Mouse (Mus musculus) lung, embryonic 16.5 days (tissue): ENCODE results near the gene Efcc1. TPM values are rescaled to one million over a fixed set of nuclear protein-coding genes. Genes with fewer than 3 reads are reported as not detected.
A peak's percentile ranks its signal among the peaks of the same experiment; 100 is the strongest.

Experiments used
- ATAC-seq: fragments of 200-750 bp; cut with Nextera tagmentation; 2 replicates; pipeline ENCODE4 v1.8.0; 2017; ENCODE audit warnings: low read depth, mild to moderate bottlenecking, moderate library complexity
- H3K27ac ChIP-seq: fragments of 300-500 bp; sonication (generic); 2 replicates; pipeline ENCODE4 v1.5.1; 2014; ENCODE audit warnings: mild to moderate bottlenecking, control low read depth, low read length
- H3K27me3 ChIP-seq: fragments of 300-500 bp; sonication (generic); 2 replicates; pipeline ENCODE4 v1.6.1; 2014; ENCODE audit warnings: low read depth, low read length, mixed read lengths; ENCODE audit not compliant: control insufficient read depth, insufficient read depth
- H3K36me3 ChIP-seq: fragments of 300-500 bp; sonication (generic); 2 replicates; pipeline ENCODE4 v1.6.1; 2014; ENCODE audit warnings: low read length; ENCODE audit not compliant: control insufficient read depth, insufficient read depth
- H3K4me1 ChIP-seq: fragments of 300-500 bp; sonication (generic); replicated peaks from 2 replicates; pipeline ENCODE4 v1.6.1; 2014; ENCODE audit warnings: low read length, mixed read lengths; ENCODE audit not compliant: control insufficient read depth, insufficient read depth
- H3K4me2 ChIP-seq: fragments of 300-500 bp; sonication (generic); 2 replicates; pipeline ENCODE4 v1.6.1; 2014; ENCODE audit warnings: low read depth, low read length, control low read depth
- H3K4me3 ChIP-seq: fragments of 300-500 bp; sonication (generic); 2 replicates; pipeline ENCODE4 v1.5.1; 2014; ENCODE audit warnings: mild to moderate bottlenecking, low read length, control low read depth
- H3K9ac ChIP-seq: fragments of 300-500 bp; sonication (generic); 2 replicates; pipeline ENCODE4 v1.6.1; 2014; ENCODE audit warnings: low read length, control low read depth
- H3K9me3 ChIP-seq: fragments of 300-500 bp; sonication (generic); 2 replicates; pipeline ENCODE4 v1.6.1; 2016; ENCODE audit warnings: low read length; ENCODE audit not compliant: control insufficient read depth
- WGBS: fragments of 180-500 bp; shearing (Covaris S2); extraction: QIAGEN DNeasy Blood & Tissue Kit; methylation state at CpG from one replicate; pipeline ENCODE4 v1.1.7; 2014; 5-methylcytosine and 5-hydroxymethylcytosine counted together
- polyA plus RNA-seq: library from polyadenylated mRNA; unstranded; fragments of >200 nt; fragmentation: Nextera tagmentation; extraction: Ambion mirVana; gene quantifications from 2 replicates; pipeline ENCODE4 v1.2.1, GENCODE M21; 2015

Efcc1 gene
- polyA plus RNA-seq, 1 experiment from 2014 or later, result 4.5 TPM

GRCm38 (mm10) chr6:87780546-87781301 is 50.1 kb downstream of the Efcc1 start:
- Histone ChIP-seq H3K4me3 (no peak overlapping the region), H3K27me3 (no peaks in the 10 kb centered on the region), H3K27ac (no peak overlapping the region), H3K4me2 (no peak overlapping the region), H3K4me1 (peaks cover 2% of the 10 kb centered on the region; the same call in 1 of the 2 replicates), H3K36me3 (no peaks in the 10 kb centered on the region), H3K9me3 (no peaks in the 10 kb centered on the region), H3K9ac (no peak overlapping the region)
- 71% methylated on average over 10 of the region's 10 CpGs for WGBS
- no peak for ATAC-seq

GRCm38 (mm10) chr6:87784033-87784432 is 53.4 kb downstream of the Efcc1 start:
- H3K9ac ChIP-seq, result no peak overlapping the region
- H3K36me3 ChIP-seq, result no peaks in the 10 kb centered on the region
- no peak overlapping the region for H3K4me3 ChIP-seq
- H3K27me3 ChIP-seq, result no peaks in the 10 kb centered on the region
- WGBS, result 38% methylated on average over 8 of the region's 8 CpGs
- peaks cover 5% of the 10 kb centered on the region; the same call in 1 of the 2 replicates for H3K4me1 ChIP-seq
- H3K4me2 ChIP-seq, result no peak overlapping the region
- ATAC-seq, result no peak
- H3K27ac ChIP-seq, result no peak overlapping the region
- H3K9me3 ChIP-seq, result no peaks in the 10 kb centered on the region

- no peak for ATAC-seq
- WGBS, result 76% methylated on average over 5 of the region's 5 CpGs
- no peaks in the 10 kb centered on the region for H3K9me3 ChIP-seq
- no peak overlapping the region for H3K4me2 ChIP-seq
- H3K4me3 ChIP-seq, result no peak overlapping the region
- H3K36me3 ChIP-seq, result no peaks in the 10 kb centered on the region
- no peaks in the 10 kb centered on the region for H3K27me3 ChIP-seq
- H3K9ac ChIP-seq, result no peak overlapping the region
- H3K4me1 ChIP-seq, result peaks cover 12% of the 10 kb centered on the region
- no peak overlapping the region for H3K27ac ChIP-seq
These were observed 56.0 kb downstream of the Efcc1 start for GRCm38 (mm10) chr6:87786621-87787020.

GRCm38 (mm10) chr6:87787108-87787890 is 56.6 kb downstream of the Efcc1 start:
- peaks cover 4% of the 10 kb centered on the region for H3K36me3 ChIP-seq
- WGBS, result 83% methylated on average over 6 of the region's 6 CpGs
- H3K27me3 ChIP-seq, result no peaks in the 10 kb centered on the region
- no peaks in the 10 kb centered on the region for H3K9me3 ChIP-seq
- peaks cover 12% of the 10 kb centered on the region for H3K4me1 ChIP-seq
- no peak overlapping the region for H3K9ac ChIP-seq
- no peak for ATAC-seq
- H3K27ac ChIP-seq, result no peak overlapping the region
- H3K4me2 ChIP-seq, result no peak overlapping the region
- no peak overlapping the region for H3K4me3 ChIP-seq

GRCm38 (mm10) chr6:87788266-87788895 is 57.7 kb downstream of the Efcc1 start:
- no peak overlapping the region for H3K27ac ChIP-seq
- H3K36me3 ChIP-seq, result peaks cover 7% of the 10 kb centered on the region
- 88% methylated on average over 9 of the region's 9 CpGs for WGBS
- H3K9me3 ChIP-seq, result no peaks in the 10 kb centered on the region
- no peak overlapping the region for H3K9ac ChIP-seq
- H3K4me2 ChIP-seq, result no peak overlapping the region
- no peaks in the 10 kb centered on the region for H3K27me3 ChIP-seq
- no peak for ATAC-seq
- H3K4me3 ChIP-seq, result no peak overlapping the region
- H3K4me1 ChIP-seq, result peaks cover 12% of the 10 kb centered on the region

- Histone ChIP-seq H3K9me3 (no peaks in the 10 kb centered on the region), H3K4me2 (no peak overlapping the region), H3K27me3 (no peaks in the 10 kb centered on the region), H3K4me3 (no peak overlapping the region), H3K9ac (peak overlapping the region; percentile 36), H3K36me3 (peaks cover 9% of the 10 kb centered on the region), H3K4me1 (peaks cover 12% of the 10 kb centered on the region), H3K27ac (peak overlapping the region; percentile 72)
- ATAC-seq, result peak; percentile 68
- WGBS, result 26% methylated on average over 5 of the region's 5 CpGs
These were observed 58.4 kb downstream of the Efcc1 start for GRCm38 (mm10) chr6:87788896-87789587.

- 93% methylated on average over 6 of the region's 6 CpGs for WGBS
- Histone ChIP-seq H3K27ac (peak overlapping the region; percentile 72), H3K9ac (peak overlapping the region; percentile 36; the same call in 1 of the 2 replicates)
These were observed 59.1 kb downstream of the Efcc1 start for GRCm38 (mm10) chr6:87789791-87790190.

GRCm38 (mm10) chr6:87790779-87791480 is 60.3 kb downstream of the Efcc1 start:
- Histone ChIP-seq H3K4me1 (peaks cover 12% of the 10 kb centered on the region), H3K9ac (no peak overlapping the region), H3K27ac (no peak overlapping the region), H3K9me3 (no peaks in the 10 kb centered on the region), H3K27me3 (no peaks in the 10 kb centered on the region), H3K4me2 (no peak overlapping the region), H3K4me3 (no peak overlapping the region), H3K36me3 (peaks cover 9% of the 10 kb centered on the region)
- WGBS, result 65% methylated on average over 7 of the region's 7 CpGs
- ATAC-seq, result no peak

More at GRCm38 (mm10) chr6:87789791-87790190, 59.1 kb downstream of the Efcc1 start:
- no peak for ATAC-seq
- Histone ChIP-seq H3K4me1 (peaks cover 12% of the 10 kb centered on the region), H3K36me3 (peaks cover 9% of the 10 kb centered on the region), H3K4me3 (no peak overlapping the region), H3K27me3 (no peaks in the 10 kb centered on the region), H3K9me3 (no peaks in the 10 kb centered on the region), H3K4me2 (no peak overlapping the region)
